Mouse (Mus musculus) erythroblast, embryonic 14.5 days (primary cell): ENCODE results near the gene Soga1.

Experiments
- GATA1 ChIP-seq: IDR thresholded peaks from 2 replicates; pipeline ENCODE4 v1.6.1; 2012; ENCODE audit warnings: low read length, inconsistent platforms, mixed read lengths
- TAL1 ChIP-seq: IDR thresholded peaks from 3 replicates; pipeline ENCODE4 v1.6.1; 2012; ENCODE audit warnings: low read length, inconsistent platforms, mixed read lengths

DNA sequence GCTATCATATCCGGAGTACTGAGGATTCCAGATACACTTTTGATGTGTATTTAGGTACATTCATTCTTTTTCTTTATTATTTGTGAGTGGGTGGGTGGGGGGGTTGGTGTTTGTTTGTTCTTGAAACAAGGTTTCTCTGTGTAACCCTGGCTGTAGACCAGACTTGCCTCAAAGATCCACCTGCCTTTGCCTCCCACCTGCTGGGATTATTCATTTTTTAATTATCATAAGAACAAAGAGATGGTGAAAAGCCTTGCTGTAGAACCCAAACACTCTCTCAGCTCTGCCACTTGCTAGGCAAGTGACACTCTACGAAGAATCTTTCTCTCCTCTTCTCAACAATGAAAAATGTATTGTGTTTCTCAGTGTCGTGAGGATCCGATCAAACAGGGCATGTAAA, 59.8 kb downstream of the Soga1 start:
- no peak for TF ChIP-seq GATA1
- no peak for TF ChIP-seq TAL1
